Mouse (Mus musculus): ENCODE data around the gene Hif3a. TPM values are rescaled to one million over a fixed set of nuclear protein-coding genes. Genes with fewer than 3 reads are reported as not detected.
"Not testable (repeated sequence)": the region's sequence is repeated elsewhere in the genome, so short reads cannot be mapped to it uniquely, and the experiment has no call there.

The Hif3a gene
- 0.04 and 1.1 TPM in 2 replicates for total RNA-seq (2014; fragmentation: Nextera tagmentation)
- 0.05 and 0.47 TPM in 2 replicates for total RNA-seq (2017)

GRCm38 (mm10) chr7:17062389-17062788 is at the start of gene Hif3a:
Gene Hif3a, minus strand, starts transcription at chr7:17062427.
- no peak for ATAC-seq (replicated peaks; ENCODE audit: poor library complexity, severe bottlenecking)

GRCm38 (mm10) chr7:17101631-17102030 is 39.4 kb upstream of the Hif3a start:
- not testable (repeated sequence) for ATAC-seq (replicated peaks; ENCODE audit: poor library complexity, severe bottlenecking)

GRCm38 (mm10) chr7:17091280-17091679 is 29.1 kb upstream of the Hif3a start:
- ATAC-seq (replicated peaks; ENCODE audit: poor library complexity, severe bottlenecking), result peak; percentile 52; the same call in 1 of the 2 replicates

- no peak for ATAC-seq (replicated peaks; ENCODE audit: poor library complexity, severe bottlenecking)
Measured at GRCm38 (mm10) chr7:17090058-17090585, 27.9 kb upstream of the Hif3a start.

GRCm38 (mm10) chr7:17087731-17088130 is 25.5 kb upstream of the Hif3a start:
- ATAC-seq (replicated peaks; ENCODE audit: poor library complexity, severe bottlenecking), result no peak

- no peak for ATAC-seq (replicated peaks; ENCODE audit: poor library complexity, severe bottlenecking)
Measured at GRCm38 (mm10) chr7:17082766-17083165, 20.5 kb upstream of the Hif3a start.

- no peak for ATAC-seq (replicated peaks; ENCODE audit: poor library complexity, severe bottlenecking)
Measured at GRCm38 (mm10) chr7:17078076-17078654, 15.9 kb upstream of the Hif3a start.

GRCm38 (mm10) chr7:17076542-17076941 is 14.3 kb upstream of the Hif3a start:
- no peak for ATAC-seq (replicated peaks; ENCODE audit: poor library complexity, severe bottlenecking)

- ATAC-seq (replicated peaks; ENCODE audit: poor library complexity, severe bottlenecking), result peak; percentile 92
Measured at GRCm38 (mm10) chr7:17073904-17074615, 11.8 kb upstream of the Hif3a start, which contains the start of gene Psg16. Gene Psg16, plus strand, starts transcription at chr7:17074040.

GRCm38 (mm10) chr7:17073513-17073903 is 11.3 kb upstream of the Hif3a start:
- ATAC-seq (replicated peaks; ENCODE audit: poor library complexity, severe bottlenecking), result no peak

GRCm38 (mm10) chr7:17067651-17068050 is 5.4 kb upstream of the Hif3a start:
- ATAC-seq (replicated peaks; ENCODE audit: poor library complexity, severe bottlenecking), result not testable (repeated sequence)

GRCm38 (mm10) chr7:17067000-17067399 is 4.8 kb upstream of the Hif3a start:
- no peak for ATAC-seq (replicated peaks; ENCODE audit: poor library complexity, severe bottlenecking)

GRCm38 (mm10) chr7:17066412-17066811 is 4.2 kb upstream of the Hif3a start:
- peak; percentile 86 for ATAC-seq (replicated peaks; ENCODE audit: poor library complexity, severe bottlenecking)

GRCm38 (mm10) chr7:17065620-17066019 is 3.4 kb upstream of the Hif3a start:
- ATAC-seq (replicated peaks; ENCODE audit: poor library complexity, severe bottlenecking), result no peak

- ATAC-seq (replicated peaks; ENCODE audit: poor library complexity, severe bottlenecking), result peak; percentile 59
Measured at GRCm38 (mm10) chr7:17062845-17063244, 618 bp upstream of the Hif3a start.

- ATAC-seq (replicated peaks; ENCODE audit: poor library complexity, severe bottlenecking), result no peak
Measured at GRCm38 (mm10) chr7:17060782-17061605, 1.2 kb downstream of the Hif3a start.

- ATAC-seq (replicated peaks; ENCODE audit: poor library complexity, severe bottlenecking), result 0 out of 2 replicates have a peak, but pooled peaks have one; percentile 10
Measured at GRCm38 (mm10) chr7:17060031-17060781, 2.0 kb downstream of the Hif3a start.

- ATAC-seq (replicated peaks; ENCODE audit: poor library complexity, severe bottlenecking), result no peak
Measured at GRCm38 (mm10) chr7:17059463-17059844, 2.8 kb downstream of the Hif3a start.

- no peak for ATAC-seq (replicated peaks; ENCODE audit: poor library complexity, severe bottlenecking)
Measured at GRCm38 (mm10) chr7:17058816-17059462, 3.3 kb downstream of the Hif3a start.
